Mouse (Mus musculus) kidney, postnatal 0 days (tissue): ENCODE measurements around the gene Calr. TPM values are rescaled to one million over a fixed set of nuclear protein-coding genes. Genes with fewer than 3 reads are reported as not detected.
A peak's percentile ranks its signal among the peaks of the same experiment; 100 is the strongest.

Experiments used
- ATAC-seq: fragments of 200-750 bp; cut with Nextera tagmentation; replicated peaks from 2 replicates; pipeline ENCODE4 v1.8.0; 2017; ENCODE audit warnings: low read depth, moderate number of reproducible peaks, moderate TSS enrichment, moderate library complexity; ENCODE audit not compliant: low FRiP score
- DNase-seq: peaks from one replicate; pipeline ENCODE4 v3.0.0-alpha.2; 2016; ENCODE audit warnings: low spot score
- H3K27ac ChIP-seq: fragments of 300-500 bp; sonication (generic); 2 replicates; pipeline ENCODE4 v1.5.1; 2014; ENCODE audit warnings: mild to moderate bottlenecking
- H3K27me3 ChIP-seq: fragments of 300-500 bp; sonication (generic); 2 replicates; pipeline ENCODE4 v1.6.1; 2014; ENCODE audit warnings: low read length, mixed read lengths; ENCODE audit not compliant: insufficient read depth
- H3K36me3 ChIP-seq: fragments of 300-500 bp; sonication (generic); 2 replicates; pipeline ENCODE4 v1.6.1; 2014; ENCODE audit warnings: low read length, mixed read lengths; ENCODE audit not compliant: insufficient read depth
- H3K4me1 ChIP-seq: fragments of 300-500 bp; sonication (generic); replicated peaks from 2 replicates; pipeline ENCODE4 v1.6.1; 2014; ENCODE audit warnings: antibody characterized with exemption, low read length, mixed read lengths; ENCODE audit not compliant: insufficient read depth
- H3K4me2 ChIP-seq: fragments of 300-500 bp; sonication (generic); 2 replicates; pipeline ENCODE4 v1.6.1; 2014; ENCODE audit warnings: mild to moderate bottlenecking, low read length, moderate library complexity, mixed read lengths
- H3K4me3 ChIP-seq: fragments of 300-500 bp; sonication (generic); replicated peaks from 2 replicates; pipeline ENCODE4 v1.5.1; 2014; ENCODE audit warnings: low read depth, low read length
- H3K9ac ChIP-seq: fragments of 300-500 bp; sonication (generic); 2 replicates; pipeline ENCODE4 v1.6.1; 2014; ENCODE audit warnings: low read depth, low read length
- H3K9me3 ChIP-seq: fragments of 300-500 bp; sonication (generic); replicated peaks from 2 replicates; pipeline ENCODE4 v1.6.1; 2016; ENCODE audit warnings: low read length, inconsistent platforms, mixed read lengths
- CTCF ChIP-seq: IDR thresholded peaks from 2 replicates; pipeline ENCODE4 v1.5.1; 2016; ENCODE audit warnings: antibody characterized with exemption, low read depth, mild to moderate bottlenecking, moderate library complexity
- WGBS: fragments of 180-500 bp; shearing (Covaris S2); extraction: QIAGEN DNeasy Blood & Tissue Kit; methylation state at CpG from one replicate; pipeline ENCODE4 v1.1.7; 2014; 5-methylcytosine and 5-hydroxymethylcytosine counted together
- polyA plus RNA-seq: library from polyadenylated mRNA; unstranded; fragments of >200 nt; fragmentation: Nextera tagmentation; extraction: Ambion mirVana; gene quantifications from 2 replicates; pipeline ENCODE4 v1.2.1, GENCODE M21; 2015

Calr gene
- polyA plus RNA-seq, result 644 and 753 TPM in 2 replicates

DNA sequence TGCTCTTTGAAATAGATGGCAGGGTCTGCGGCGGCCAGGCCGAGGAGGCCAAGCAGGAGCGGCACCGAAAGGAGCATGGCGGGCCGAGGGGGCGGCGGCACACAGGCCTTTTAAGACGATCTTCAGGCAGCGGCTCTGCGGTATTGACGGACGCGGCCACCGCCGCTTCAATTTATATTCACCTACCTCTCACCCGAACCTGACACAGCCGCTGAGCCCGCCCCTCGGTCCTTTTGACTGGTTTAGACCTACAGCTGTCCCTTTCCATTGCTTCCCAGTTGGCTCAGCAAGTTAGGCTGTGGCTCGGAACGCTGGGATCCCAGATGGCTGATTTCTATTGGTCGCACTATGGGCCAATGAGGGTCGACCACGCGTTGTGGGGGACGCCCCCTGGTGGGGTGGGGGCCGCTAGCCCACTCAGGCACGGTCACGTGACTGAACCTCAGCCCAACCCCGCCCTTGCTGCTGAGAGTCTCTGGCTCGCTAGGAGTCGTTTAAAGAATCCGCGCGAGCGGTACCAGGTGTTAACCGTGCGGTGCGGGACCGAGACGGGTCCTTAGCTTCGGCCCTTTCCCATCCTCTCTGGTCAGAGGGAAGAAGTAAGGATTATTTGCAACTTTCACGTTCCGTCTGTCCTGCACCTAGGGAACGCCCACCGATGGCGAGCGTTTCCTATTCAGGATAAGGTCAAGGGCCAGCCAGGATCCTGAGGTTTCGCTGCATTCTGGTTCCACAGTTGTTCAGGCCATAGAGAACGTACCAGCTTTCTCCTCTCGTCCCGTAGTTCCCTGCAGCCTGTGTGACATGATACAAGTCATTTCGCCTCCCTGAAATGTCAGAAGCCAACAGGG is at the start of gene Calr:
Gene Calr, minus strand, starts transcription at position 213 of the 851 bp plus-strand sequence.
- ATAC-seq (peak; percentile 99), DNase-seq (peak; percentile 100)
- Histone ChIP-seq H3K27me3 (no peaks in the 10 kb centered on the region), H3K9me3 (no peaks in the 10 kb centered on the region), H3K9ac (peak within 1 kb of the TSS; percentile 82), H3K36me3 (peaks cover 28% of the 10 kb centered on the region), H3K4me2 (peak within 1 kb of the TSS; percentile 77), H3K4me1 (peaks cover 5% of the 10 kb centered on the region), H3K27ac (peak within 1 kb of the TSS; percentile 74), H3K4me3 (peak within 1 kb of the TSS; percentile 74)
- under 1% methylated on average over 53 of the region's 55 CpGs for WGBS
- peak; percentile 41; the same call in 1 of the 2 replicates for TF ChIP-seq CTCF

GRCm38 (mm10) chr8:84895963-84896362 is 49.2 kb upstream of the Calr start:
- Histone ChIP-seq H3K27ac (no peak overlapping the region), H3K4me3 (no peak overlapping the region), H3K4me2 (no peak overlapping the region), H3K9ac (no peak overlapping the region), H3K27me3 (no peaks in the 10 kb centered on the region), H3K36me3 (peaks cover 1% of the 10 kb centered on the region; the same call in 1 of the 2 replicates), H3K9me3 (no peaks in the 10 kb centered on the region), H3K4me1 (0 out of 2 replicates have a peak, but pooled peaks cover 7% of the 10 kb centered on the region)
- TF ChIP-seq CTCF, result no peak
- ATAC-seq (no peak), DNase-seq (no peak)
- 83% methylated on average over 5 of the region's 5 CpGs for WGBS

- Histone ChIP-seq H3K27ac (peak within 1 kb of the TSS; percentile 78), H3K4me2 (peak within 1 kb of the TSS; percentile 94), H3K36me3 (peaks cover 7% of the 10 kb centered on the region; the same call in 1 of the 2 replicates), H3K27me3 (no peaks in the 10 kb centered on the region), H3K4me1 (0 out of 2 replicates have a peak, but pooled peaks cover 7% of the 10 kb centered on the region), H3K9me3 (no peaks in the 10 kb centered on the region), H3K4me3 (peak within 1 kb of the TSS; percentile 66), H3K9ac (peak within 1 kb of the TSS; percentile 67)
- DNase-seq (peak; percentile 99), ATAC-seq (peak; percentile 96)
- WGBS, result under 1% methylated on average over 11 of the region's 11 CpGs
- peak; percentile 19; the same call in 1 of the 2 replicates for TF ChIP-seq CTCF
Observed at GRCm38 (mm10) chr8:84893709-84894134, 47.0 kb upstream of the Calr start, which contains the start of gene Gcdh. Gene Gcdh, minus strand, starts transcription at chr8:84893921.

DNA sequence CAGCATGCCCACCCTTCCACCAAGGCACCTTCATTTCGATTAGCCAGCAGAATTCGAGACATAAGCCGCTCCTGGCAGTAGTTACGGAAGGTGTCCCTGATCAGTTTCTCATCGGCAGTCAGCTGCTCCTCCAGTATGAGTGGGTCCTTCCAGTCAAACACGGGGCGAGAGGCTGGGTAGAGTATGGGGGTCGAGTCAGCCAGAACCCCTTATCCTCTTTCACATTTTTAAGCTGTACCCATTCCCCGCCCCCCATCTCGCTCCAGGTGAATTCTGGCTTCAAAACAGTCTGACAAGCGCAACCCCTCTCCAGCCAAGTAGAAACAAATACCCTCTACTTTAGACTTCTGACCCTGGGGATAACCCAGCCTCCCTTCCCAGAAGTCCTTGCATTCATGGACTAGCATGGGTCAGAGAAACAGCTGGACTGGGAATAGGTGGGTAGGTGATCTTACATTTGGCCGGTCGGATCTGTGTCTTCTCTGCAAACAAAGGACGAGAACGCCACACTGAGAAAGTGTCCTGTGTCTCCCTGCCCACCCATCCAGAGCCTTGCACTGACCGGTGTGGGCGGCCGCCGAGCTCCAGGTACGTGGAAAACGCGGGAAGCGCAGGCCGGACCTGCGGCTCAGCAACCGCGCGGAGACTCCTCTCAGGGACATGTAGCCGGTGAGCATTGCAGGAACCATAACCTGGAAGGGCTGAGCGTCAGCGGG is 46.4 kb upstream of the Calr start:
- WGBS, result 6% methylated on average over 31 of the region's 31 CpGs
- DNase-seq, result peak; percentile 28

GRCm38 (mm10) chr8:84889141-84889540 is 42.4 kb upstream of the Calr start:
- H3K4me2 ChIP-seq, result no peak overlapping the region
- no peaks in the 10 kb centered on the region for H3K27me3 ChIP-seq
- no peak overlapping the region for H3K4me3 ChIP-seq
- WGBS, result 97% methylated on average over 1 of the region's 1 CpGs
- TF ChIP-seq CTCF, result no peak
- no peaks in the 10 kb centered on the region for H3K9me3 ChIP-seq
- peaks cover 30% of the 10 kb centered on the region for H3K36me3 ChIP-seq
- ATAC-seq (no peak), DNase-seq (no peak)
- H3K9ac ChIP-seq, result no peak overlapping the region
- no peak overlapping the region for H3K27ac ChIP-seq
- H3K4me1 ChIP-seq, result 0 out of 2 replicates have a peak, but pooled peaks cover 7% of the 10 kb centered on the region

More for the DNA sequence above, 46.4 kb upstream of the Calr start:
- Histone ChIP-seq H3K4me3 (peak overlapping the region; percentile 66), H3K27ac (peak overlapping the region; percentile 78), H3K36me3 (peaks cover 13% of the 10 kb centered on the region; the same call in 1 of the 2 replicates), H3K4me2 (peak overlapping the region; percentile 94), H3K9me3 (no peaks in the 10 kb centered on the region), H3K4me1 (0 out of 2 replicates have a peak, but pooled peaks cover 7% of the 10 kb centered on the region), H3K9ac (peak overlapping the region; percentile 67), H3K27me3 (no peaks in the 10 kb centered on the region)
- peak; percentile 66 for ATAC-seq
- no peak for TF ChIP-seq CTCF

DNA sequence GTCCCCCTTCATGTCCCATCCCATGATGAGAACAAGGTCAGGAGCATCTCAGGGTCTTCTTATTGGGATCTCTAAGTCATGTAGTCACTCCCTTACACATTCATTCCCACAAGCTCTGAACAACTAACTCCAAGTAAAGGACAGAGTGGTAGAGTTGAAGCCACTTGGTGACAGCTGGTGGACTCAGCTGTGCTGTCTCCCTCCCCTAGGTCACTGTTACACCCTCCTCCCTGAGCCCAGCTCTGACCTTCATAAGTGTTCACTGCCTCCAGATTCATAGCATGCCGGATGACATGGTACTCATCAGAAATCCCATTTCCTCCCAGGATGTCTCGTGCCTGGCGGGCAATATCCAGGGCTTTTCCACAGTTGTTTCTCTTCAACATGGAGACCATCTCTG is 41.5 kb upstream of the Calr start:
- ATAC-seq (no peak), DNase-seq (no peak)
- 0 out of 2 replicates have a peak, but pooled peaks cover 7% of the 10 kb centered on the region for H3K4me1 ChIP-seq
- H3K9me3 ChIP-seq, result no peaks in the 10 kb centered on the region
- no peak overlapping the region for H3K9ac ChIP-seq
- H3K36me3 ChIP-seq, result peaks cover 30% of the 10 kb centered on the region
- TF ChIP-seq CTCF, result no peak
- no peak overlapping the region for H3K4me2 ChIP-seq
- no peak overlapping the region for H3K4me3 ChIP-seq
- WGBS, result 89% methylated on average over 3 of the region's 3 CpGs
- H3K27me3 ChIP-seq, result no peaks in the 10 kb centered on the region
- H3K27ac ChIP-seq, result no peak overlapping the region
